Mouse (Mus musculus): Measurements from ENCODE around the gene Cdkl5. TPM values are rescaled to one million over a fixed set of nuclear protein-coding genes. Genes with fewer than 3 reads are reported as not detected.
"Not testable (repeated sequence)": the region's sequence is repeated elsewhere in the genome, so short reads cannot be mapped to it uniquely, and the experiment has no call there.

The Cdkl5 gene
- total RNA-seq, 2 experiments from 2014 or later = 0.85 to 1.2 TPM

GRCm38 (mm10) chrX:160919022-160919637 lies 75.4 kb downstream of the Cdkl5 start:
- no peak for ATAC-seq (ENCODE audit: poor library complexity, severe bottlenecking)

DNA sequence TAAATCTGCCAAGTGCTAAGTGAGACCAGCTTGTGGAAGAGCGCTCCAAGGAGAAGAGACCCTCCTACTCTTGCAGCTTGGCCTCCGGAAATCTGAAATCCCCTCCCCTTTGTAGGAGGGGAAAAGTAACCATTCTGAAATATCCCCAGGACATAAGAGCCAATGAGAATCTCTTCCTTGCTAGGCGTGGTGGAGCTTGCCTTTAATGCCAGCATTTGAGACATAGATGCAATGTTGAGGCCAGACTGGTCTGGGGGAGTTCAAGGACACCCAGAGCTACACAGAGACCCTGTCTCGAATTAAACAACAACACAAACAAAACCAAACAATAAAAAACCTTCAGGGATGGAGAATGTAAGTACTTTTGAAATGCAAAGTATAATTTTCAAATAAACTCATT lies 87.6 kb downstream of the Cdkl5 start, which contains the start of gene Gja6:
Gene Gja6, minus strand, starts transcription at position 101 of the 400 bp plus-strand sequence.
- ATAC-seq (ENCODE audit: poor library complexity, severe bottlenecking) = no peak

GRCm38 (mm10) chrX:160906477-160906876 lies 88.0 kb downstream of the Cdkl5 start:
- no peak for ATAC-seq (ENCODE audit: poor library complexity, severe bottlenecking)

GRCm38 (mm10) chrX:160905913-160906312 lies 88.6 kb downstream of the Cdkl5 start:
- no peak for ATAC-seq (ENCODE audit: poor library complexity, severe bottlenecking)

DNA sequence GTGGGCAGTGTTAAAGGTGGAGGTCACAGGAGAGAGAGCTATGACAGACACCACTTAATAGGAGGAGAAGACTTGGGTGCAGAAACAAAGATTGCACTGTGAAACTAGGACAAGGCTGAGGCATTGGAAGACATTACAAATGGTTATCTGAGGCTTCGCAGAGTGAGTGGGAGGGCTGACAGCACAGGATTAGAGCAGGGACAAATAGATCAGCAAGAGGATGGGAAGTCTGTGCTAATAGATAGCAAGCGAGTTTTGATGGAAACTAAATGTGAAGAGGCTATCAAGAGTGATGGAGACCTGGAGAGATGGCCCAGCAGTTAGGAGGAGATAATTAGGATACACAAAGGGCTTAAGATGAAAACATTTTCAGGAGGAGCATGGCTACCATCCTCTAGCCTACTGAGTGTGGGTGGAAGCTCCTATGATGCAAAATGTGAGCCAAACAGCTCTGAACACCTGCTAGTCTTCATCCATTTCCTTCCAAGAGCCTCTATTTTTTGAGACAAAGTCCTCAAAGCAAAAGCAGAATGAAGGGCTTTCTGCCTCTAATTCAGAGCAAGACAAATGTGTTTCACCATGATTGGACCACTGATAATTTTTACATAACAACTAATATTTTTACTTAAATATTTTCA lies 89.3 kb downstream of the Cdkl5 start:
- ATAC-seq (ENCODE audit: poor library complexity, severe bottlenecking) = peak; percentile 27; the same call in 1 of the 2 replicates

- ATAC-seq (ENCODE audit: poor library complexity, severe bottlenecking) = no peak
Measured at GRCm38 (mm10) chrX:160901118-160901517, 93.4 kb downstream of the Cdkl5 start.

- ATAC-seq (ENCODE audit: poor library complexity, severe bottlenecking) = no peak
Measured at GRCm38 (mm10) chrX:160892077-160892476, 102.4 kb downstream of the Cdkl5 start.

DNA sequence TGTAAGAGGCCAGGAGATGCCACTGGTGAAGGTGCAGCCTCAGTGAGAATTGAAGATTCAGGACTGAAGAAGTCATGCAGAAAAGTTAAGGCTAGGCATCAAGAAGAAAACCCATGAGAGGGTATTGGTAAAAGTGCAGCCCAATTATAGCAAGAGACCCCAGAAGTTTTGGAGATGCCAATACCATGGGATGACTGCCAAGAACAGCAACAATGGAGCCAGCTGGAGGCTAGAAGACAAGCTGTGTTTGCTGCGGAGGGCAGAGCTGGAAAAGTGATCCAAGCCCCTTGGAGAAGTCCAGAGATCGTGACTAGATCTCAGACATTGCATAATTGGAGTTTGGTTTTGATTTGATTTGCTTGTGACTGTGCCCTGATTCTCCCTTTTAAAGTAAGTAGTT lies 108.2 kb downstream of the Cdkl5 start:
- ATAC-seq (ENCODE audit: poor library complexity, severe bottlenecking) = no peak

GRCm38 (mm10) chrX:160866576-160866975 lies 127.9 kb downstream of the Cdkl5 start:
- no peak for ATAC-seq (ENCODE audit: poor library complexity, severe bottlenecking)

DNA sequence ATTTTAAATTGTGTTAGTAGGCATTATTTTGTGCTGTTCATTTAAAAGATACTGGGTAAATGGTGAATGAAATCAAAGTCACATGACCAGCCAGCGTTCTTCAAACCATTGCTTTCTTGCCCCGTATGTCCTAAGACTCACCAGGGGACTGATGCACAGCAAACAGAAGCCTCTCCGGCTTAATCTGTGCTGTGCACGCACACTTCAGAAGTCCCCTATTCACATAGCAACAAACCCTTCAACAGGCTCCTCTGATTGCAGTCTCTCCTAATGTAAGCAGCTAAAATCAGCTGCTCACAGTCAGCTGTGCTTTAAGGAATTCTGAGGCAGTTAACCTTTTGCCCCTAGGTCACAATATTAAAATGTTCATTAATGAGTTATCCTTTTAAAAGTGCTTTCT lies 129.5 kb downstream of the Cdkl5 start:
- no peak for ATAC-seq (ENCODE audit: poor library complexity, severe bottlenecking)

DNA sequence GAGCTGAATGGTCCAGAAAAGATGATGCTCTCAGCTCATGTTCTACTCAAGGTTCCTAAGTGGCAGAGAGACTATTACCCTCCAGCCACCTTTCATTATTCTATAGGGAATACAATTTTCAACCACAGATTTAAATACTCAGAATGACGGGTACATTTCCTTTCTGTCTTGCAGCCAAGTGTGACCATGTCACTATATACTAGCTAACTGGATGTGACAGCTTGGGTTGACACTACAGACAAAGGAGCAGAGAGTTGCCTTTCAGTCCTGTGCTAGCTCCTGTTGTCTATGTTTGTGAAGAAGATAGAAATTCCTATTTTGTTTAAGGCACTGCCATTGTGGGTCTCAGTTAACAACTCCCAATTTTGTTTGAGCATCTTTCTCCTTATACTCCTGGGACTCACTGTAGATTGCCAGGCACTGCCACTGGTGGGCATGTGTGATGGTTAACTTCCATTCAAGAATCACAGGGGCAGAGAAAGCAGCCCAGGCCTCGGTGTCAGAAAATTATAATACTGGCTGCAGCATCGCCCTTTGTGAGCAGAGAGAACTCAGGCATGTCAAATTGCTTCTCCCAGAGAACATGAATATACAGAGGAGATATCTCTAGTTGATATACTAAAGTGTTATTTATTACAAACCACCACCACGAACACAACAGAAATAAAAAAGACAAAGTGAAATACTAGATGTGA lies 130.7 kb downstream of the Cdkl5 start:
- no peak for ATAC-seq (ENCODE audit: poor library complexity, severe bottlenecking)

DNA sequence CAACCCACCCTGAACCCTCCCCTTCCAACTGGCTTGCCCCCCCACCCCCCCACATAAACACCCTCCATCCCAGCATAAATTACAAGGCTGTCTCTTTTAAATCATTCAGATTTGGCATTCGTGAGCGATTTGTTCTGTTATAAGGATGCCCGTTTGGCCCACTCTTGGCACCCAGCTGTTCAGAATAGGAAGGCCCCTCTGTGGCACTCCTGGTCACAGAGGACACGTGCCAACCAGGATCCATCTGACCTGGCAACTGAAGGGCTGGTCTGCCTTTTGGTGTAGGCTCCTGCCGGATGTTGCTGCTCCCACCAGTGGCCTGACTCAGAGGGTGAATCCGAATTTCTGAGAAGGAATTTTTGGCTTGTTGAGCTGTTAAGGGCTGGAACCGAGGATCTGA lies 186.3 kb downstream of the Cdkl5 start:
- ATAC-seq (ENCODE audit: poor library complexity, severe bottlenecking) = no peak

DNA sequence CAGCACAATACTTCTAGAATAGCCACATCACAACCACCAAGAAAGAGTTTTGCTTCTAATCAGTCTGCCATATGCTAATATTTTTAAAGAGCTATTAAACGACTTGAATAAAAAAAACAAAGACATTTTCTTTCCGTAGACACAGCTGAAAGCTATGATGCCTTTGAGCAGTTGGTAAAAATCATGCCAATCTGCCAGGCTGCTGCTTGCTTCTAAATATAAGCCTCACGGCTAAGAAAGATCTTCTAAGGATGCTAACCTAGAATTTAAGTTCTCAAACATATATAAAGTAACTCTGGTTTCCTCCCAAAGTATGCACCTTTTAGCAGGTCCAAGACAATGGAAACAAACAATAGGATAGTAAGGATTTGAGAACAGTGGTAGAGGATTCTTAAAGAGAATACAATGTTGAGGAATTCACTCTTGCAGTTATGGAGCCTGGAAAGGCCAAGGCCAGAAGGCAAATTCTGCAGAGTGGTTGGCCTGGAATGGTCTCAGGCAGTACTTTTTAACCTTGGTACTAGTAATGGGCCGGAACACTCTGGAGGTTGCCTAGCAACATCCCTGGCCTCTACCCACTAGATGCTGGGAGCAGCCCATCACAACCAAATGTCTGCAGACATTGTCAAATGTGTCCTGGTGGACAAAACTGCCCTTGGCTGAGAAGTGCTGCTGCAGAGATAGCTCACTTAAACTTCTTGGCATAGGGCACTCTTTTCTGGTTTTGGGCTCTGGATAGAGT lies 189.9 kb downstream of the Cdkl5 start:
- ATAC-seq (ENCODE audit: poor library complexity, severe bottlenecking) = no peak

GRCm38 (mm10) chrX:160794920-160795319 lies 199.6 kb downstream of the Cdkl5 start:
- ATAC-seq (ENCODE audit: poor library complexity, severe bottlenecking) = no peak

GRCm38 (mm10) chrX:160782276-160782675 lies 212.2 kb downstream of the Cdkl5 start:
- ATAC-seq (ENCODE audit: poor library complexity, severe bottlenecking) = no peak

DNA sequence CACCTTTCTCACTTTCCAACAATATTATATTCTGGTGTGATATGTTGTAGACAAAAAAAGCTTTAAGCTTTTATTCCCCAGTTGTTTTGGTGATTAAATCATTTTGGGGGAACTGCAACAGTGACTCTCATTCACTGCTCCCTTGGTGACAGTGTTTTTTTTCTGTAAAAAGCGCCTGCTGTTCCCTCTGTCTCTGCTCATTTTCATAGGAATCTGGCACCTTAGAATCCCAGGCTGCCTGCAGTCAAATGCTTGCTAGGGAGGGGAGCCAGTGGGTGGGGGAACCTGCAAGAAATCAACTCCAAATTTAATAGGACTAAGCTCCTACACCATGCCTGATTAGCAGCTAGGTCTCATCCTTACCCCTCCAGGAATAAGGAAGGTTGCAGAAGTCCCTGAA lies 221.5 kb downstream of the Cdkl5 start:
- ATAC-seq (ENCODE audit: poor library complexity, severe bottlenecking) = no peak

- not testable (repeated sequence) for ATAC-seq (ENCODE audit: poor library complexity, severe bottlenecking)
Measured at GRCm38 (mm10) chrX:160769622-160770021, 224.9 kb downstream of the Cdkl5 start.

GRCm38 (mm10) chrX:160767713-160768112 lies 226.8 kb downstream of the Cdkl5 start, which contains the start of gene Rs1:
Gene Rs1 (plus strand): TSS chrX:160768013.
- ATAC-seq (ENCODE audit: poor library complexity, severe bottlenecking) = no peak

GRCm38 (mm10) chrX:160766233-160766616 lies 228.3 kb downstream of the Cdkl5 start:
- ATAC-seq (ENCODE audit: poor library complexity, severe bottlenecking) = peak; percentile 66

GRCm38 (mm10) chrX:160765389-160766232 lies 228.9 kb downstream of the Cdkl5 start:
- ATAC-seq (ENCODE audit: poor library complexity, severe bottlenecking) = peak; percentile 94
